Mouse (Mus musculus): ENCODE measurements around the gene Zranb1. TPM values are rescaled to one million over a fixed set of nuclear protein-coding genes. Genes with fewer than 3 reads are reported as not detected.
A peak's percentile ranks its signal among the peaks of the same experiment; 100 is the strongest.

The Zranb1 gene
- polyA plus RNA-seq, 1 experiment from 2014 or later = 9.2 TPM

DNA sequence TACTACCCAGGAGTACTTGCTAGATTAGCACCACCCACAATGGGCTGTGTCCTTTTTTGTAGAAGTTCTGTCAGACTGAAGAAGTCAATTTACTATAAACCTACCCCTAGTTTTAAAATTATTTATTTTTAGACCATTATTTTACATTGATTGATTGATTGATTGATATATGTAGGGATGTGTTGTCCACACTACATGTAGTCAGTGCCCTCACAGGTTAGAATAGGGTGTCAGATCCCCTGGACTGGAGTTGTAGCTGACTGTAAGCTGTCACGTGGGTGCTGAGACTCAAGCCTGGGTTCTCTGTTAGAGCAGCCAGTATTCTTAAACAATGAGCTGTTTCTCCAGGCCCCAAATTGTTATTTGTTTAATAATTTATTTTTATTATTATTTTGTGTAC lies 37.6 kb upstream of the Zranb1 start:
- no peak for ATAC-seq

DNA sequence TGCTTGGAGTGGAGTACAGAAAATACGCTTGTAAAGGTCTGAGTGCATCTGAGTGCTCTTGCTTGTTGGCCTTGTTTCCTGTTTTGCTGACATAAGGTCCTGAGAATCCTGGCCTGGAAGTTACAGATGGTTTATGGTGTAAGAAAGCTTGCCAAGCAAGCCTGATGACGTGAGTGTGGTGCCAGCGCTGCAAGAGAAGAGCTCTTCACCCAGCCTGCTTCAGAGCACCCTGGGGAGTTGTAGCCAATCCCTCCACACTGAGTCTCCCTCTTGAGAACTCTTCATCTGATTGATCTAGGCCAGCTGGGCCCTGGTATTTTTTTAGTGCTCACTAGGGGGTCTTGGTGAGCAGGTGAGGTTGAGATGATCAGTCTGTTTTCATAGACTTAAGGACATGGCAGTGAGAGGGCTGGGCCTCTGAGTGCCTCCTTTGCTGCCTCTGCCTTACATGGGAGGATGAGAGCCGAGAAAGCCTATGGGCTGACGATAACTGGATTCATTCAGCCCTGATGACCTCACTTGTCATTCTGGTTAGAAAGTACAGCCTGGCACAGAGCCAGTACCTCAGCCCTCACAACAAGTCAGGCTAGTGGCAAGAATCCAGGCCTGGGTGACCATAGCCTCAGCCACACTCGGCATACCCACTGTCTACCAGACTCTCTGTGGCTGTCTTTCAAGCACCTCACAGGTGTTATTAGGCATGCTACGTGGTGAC lies 35.9 kb upstream of the Zranb1 start:
- Histone ChIP-seq H3K36me3 (no peaks in the 10 kb centered on the region), H3K4me1 (no peaks in the 10 kb centered on the region), H3K27me3 (replicated peaks) (no peaks in the 10 kb centered on the region), H3K9ac (no peak overlapping the region), H3K9me3 (replicated peaks) (no peaks in the 10 kb centered on the region), H3K27ac (no peak overlapping the region), H3K4me2 (no peak overlapping the region), H3K4me3 (no peak overlapping the region)
- ATAC-seq = no peak
- 70% methylated on average over 7 of the region's 7 CpGs for WGBS (ENCODE audit: insufficient replicate concordance)

More for the DNA sequence above, 37.6 kb upstream of the Zranb1 start:
- H3K27ac ChIP-seq = no peak overlapping the region
- H3K4me2 ChIP-seq = no peak overlapping the region
- no peak overlapping the region for H3K9ac ChIP-seq
- 74% methylated on average over 1 of the region's 1 CpGs for WGBS (ENCODE audit: insufficient replicate concordance)
- H3K9me3 ChIP-seq (replicated peaks) = no peaks in the 10 kb centered on the region
- H3K27me3 ChIP-seq (replicated peaks) = no peaks in the 10 kb centered on the region
- H3K4me3 ChIP-seq = no peak overlapping the region
- peaks cover 3% of the 10 kb centered on the region for H3K4me1 ChIP-seq
- no peaks in the 10 kb centered on the region for H3K36me3 ChIP-seq

DNA sequence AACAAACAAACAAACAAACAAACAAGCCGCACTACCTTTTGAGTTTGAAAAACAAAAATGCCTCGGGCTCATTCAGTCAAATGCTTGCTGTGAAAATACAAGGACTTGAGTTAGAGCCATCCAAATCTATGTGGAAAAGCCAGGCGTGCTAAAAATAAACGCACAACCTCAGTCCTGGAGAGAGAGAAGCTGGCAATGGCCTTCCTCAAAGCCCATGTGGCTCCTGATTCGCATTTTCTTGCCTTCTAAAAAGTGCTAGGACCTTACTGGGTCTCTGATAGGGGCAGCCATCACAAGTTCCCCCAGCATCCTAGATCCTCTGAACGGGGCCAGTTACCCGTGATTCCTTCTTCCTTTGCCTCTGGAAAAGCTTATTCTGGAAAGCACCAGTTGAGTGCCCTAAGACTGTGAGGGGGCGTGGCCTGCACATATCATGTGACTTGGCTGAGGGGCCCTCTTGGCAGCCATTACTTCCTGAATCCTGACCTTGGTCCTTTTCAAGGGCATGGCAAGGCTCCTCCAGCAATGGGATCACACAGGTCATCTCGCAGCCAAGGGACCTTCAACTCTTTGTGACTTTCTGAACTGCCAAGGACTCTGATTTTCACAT lies 34.6 kb upstream of the Zranb1 start:
- Histone ChIP-seq H3K9ac (no peak overlapping the region), H3K27ac (no peak overlapping the region), H3K27me3 (replicated peaks) (no peaks in the 10 kb centered on the region; the same call in 1 of the 2 replicates), H3K4me3 (no peak overlapping the region), H3K9me3 (replicated peaks) (no peaks in the 10 kb centered on the region), H3K4me1 (no peaks in the 10 kb centered on the region), H3K36me3 (no peaks in the 10 kb centered on the region), H3K4me2 (no peak overlapping the region)
- WGBS (ENCODE audit: insufficient replicate concordance) = 74% methylated on average over 9 of the region's 9 CpGs
- ATAC-seq = no peak

DNA sequence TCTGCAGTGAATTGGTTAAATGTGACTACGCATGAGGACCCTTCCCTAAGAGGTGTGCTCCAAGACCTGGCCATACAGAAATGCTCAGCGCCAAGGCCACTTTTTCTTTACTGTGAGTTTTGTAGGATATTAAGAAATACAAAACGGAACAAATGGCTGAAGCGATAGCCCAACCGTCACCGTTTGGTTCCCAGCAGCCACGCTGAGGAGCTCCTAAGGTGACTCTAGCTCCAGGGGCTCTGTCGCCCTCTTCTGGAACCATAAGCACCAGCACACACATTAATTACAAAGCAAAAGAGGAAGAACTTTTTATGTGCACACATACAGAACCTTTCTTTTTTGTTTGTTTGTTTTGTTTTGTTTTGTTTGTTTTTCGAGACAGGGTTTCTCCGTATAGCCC lies 33.7 kb upstream of the Zranb1 start:
- peaks cover 4% of the 10 kb centered on the region; the same call in 1 of the 2 replicates for H3K27me3 ChIP-seq (replicated peaks)
- H3K9me3 ChIP-seq (replicated peaks) = no peaks in the 10 kb centered on the region
- no peak overlapping the region for H3K9ac ChIP-seq
- 68% methylated on average over 10 of the region's 10 CpGs for WGBS (ENCODE audit: insufficient replicate concordance)
- ATAC-seq = no peak
- no peaks in the 10 kb centered on the region for H3K36me3 ChIP-seq
- H3K4me3 ChIP-seq = no peak overlapping the region
- no peaks in the 10 kb centered on the region for H3K4me1 ChIP-seq
- H3K4me2 ChIP-seq = no peak overlapping the region
- H3K27ac ChIP-seq = no peak overlapping the region

DNA sequence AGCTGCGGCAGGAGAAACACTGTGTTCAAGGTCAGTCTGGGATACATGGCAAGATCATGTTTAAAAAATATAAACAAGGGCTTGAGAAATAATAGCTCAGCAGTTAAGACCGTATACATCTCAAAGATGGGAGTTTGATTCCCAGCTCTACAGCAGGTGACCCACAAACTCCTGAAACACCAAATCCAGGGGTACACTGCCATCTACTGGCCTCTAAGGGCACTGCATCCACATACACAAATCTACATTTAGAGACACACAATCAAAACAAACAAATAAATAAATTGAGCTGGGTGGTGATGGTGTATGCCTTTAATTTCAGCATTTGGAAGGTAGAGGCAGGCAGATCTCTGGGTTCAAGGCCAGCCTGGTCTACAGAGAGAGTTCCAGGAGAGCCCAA lies 32.7 kb upstream of the Zranb1 start:
- no peak overlapping the region for H3K4me2 ChIP-seq
- H3K4me3 ChIP-seq = no peak overlapping the region
- ATAC-seq = no peak

DNA sequence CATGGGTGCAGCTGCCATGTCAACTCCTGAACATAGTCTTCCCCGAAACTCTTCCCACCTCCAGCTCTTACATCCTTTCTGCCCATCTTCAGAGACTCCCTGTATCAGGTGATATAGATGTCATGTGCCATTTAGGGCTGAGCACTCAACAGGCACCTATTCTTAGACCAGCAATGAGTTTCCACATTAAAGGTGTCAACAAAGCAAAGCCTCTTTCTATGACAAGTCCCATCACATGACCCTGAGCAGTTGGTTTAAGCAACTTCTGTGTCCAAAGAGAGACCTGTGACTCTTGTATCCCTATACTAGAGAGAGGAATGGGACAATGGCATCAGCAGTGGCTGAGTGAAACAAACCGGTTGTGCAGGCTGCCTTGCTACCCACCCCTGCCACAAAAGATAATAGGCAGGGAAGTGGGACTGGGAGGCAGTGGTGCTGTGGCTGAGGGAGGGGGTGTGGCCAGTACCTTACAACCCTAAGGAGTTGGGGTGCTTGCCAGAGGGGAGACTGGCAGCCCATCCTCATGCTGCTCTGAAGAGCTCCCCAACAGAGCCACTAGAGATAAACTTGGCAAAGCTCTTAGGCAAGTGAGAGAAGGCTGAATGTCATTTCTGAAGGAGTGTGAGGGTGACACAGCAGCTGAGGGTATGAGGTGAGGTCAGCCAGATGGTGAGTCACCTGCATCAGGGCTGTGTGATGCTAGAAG lies 30.0 kb upstream of the Zranb1 start:
- ATAC-seq = no peak
- no peaks in the 10 kb centered on the region for H3K4me1 ChIP-seq
- no peak overlapping the region for H3K9ac ChIP-seq
- WGBS (ENCODE audit: insufficient replicate concordance) = 33% methylated on average over 2 of the region's 2 CpGs
- no peaks in the 10 kb centered on the region for H3K9me3 ChIP-seq (replicated peaks)
- H3K36me3 ChIP-seq = no peaks in the 10 kb centered on the region
- H3K27me3 ChIP-seq (replicated peaks) = peaks cover 4% of the 10 kb centered on the region; the same call in 1 of the 2 replicates
- no peak overlapping the region for H3K27ac ChIP-seq
- no peak overlapping the region for H3K4me3 ChIP-seq
- H3K4me2 ChIP-seq = no peak overlapping the region

More for the DNA sequence above, 32.7 kb upstream of the Zranb1 start:
- H3K36me3 ChIP-seq = no peaks in the 10 kb centered on the region
- no peak overlapping the region for H3K9ac ChIP-seq
- H3K27me3 ChIP-seq (replicated peaks) = peaks cover 4% of the 10 kb centered on the region; the same call in 1 of the 2 replicates
- H3K27ac ChIP-seq = no peak overlapping the region
- 72% methylated on average over 2 of the region's 2 CpGs for WGBS (ENCODE audit: insufficient replicate concordance)
- H3K4me1 ChIP-seq = no peaks in the 10 kb centered on the region
- H3K9me3 ChIP-seq (replicated peaks) = no peaks in the 10 kb centered on the region

DNA sequence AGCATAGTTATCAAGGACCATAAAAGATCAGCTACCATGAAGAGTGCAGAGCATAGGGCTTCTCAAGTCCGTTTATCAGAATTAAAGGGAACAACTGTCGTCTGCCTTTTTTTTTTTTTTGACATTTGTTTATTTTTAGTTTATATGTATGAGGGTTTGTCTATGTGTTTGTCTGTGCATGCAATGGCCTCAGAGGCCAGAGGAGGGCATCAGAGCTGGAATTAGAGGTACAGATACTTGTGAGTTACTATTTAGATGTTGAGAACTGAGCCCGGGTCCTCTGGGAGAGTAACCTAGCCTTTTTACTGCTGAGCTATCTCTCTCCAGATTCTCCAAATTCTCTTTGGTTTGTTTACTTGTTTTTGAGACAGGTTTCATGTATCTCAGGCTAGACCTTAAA lies 27.1 kb upstream of the Zranb1 start:
- H3K9me3 ChIP-seq (replicated peaks) = 0 out of 2 replicates have a peak, but pooled peaks cover 5% of the 10 kb centered on the region
- H3K36me3 ChIP-seq = no peaks in the 10 kb centered on the region
- H3K4me2 ChIP-seq = no peak overlapping the region
- H3K9ac ChIP-seq = no peak overlapping the region
- no peaks in the 10 kb centered on the region for H3K4me1 ChIP-seq
- no peak overlapping the region for H3K27ac ChIP-seq
- H3K27me3 ChIP-seq (replicated peaks) = peaks cover 4% of the 10 kb centered on the region; the same call in 1 of the 2 replicates
- no peak overlapping the region for H3K4me3 ChIP-seq
- ATAC-seq = no peak
- 50% methylated on average over 3 of the region's 3 CpGs for WGBS (ENCODE audit: insufficient replicate concordance)

DNA sequence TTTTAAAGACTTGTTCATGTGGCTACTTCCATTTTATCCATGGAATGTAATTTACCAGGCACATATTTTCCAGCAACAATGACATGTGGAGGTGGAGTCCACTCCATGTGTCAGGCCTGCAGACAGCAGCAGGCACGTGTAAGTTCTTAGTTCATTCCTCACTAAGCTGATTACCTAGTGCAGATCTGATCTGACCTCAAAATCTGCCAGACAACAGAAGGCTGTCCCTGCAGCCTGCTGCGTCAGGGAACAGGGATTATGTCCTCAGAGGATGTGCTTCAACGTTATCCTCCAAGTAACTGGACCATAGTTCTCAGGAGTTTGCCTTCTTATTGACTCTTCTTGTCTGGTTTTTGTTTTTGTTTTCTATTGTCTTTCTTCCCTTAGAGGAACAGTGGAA lies 9.0 kb upstream of the Zranb1 start:
- Histone ChIP-seq H3K27ac (no peak overlapping the region), H3K4me2 (no peak overlapping the region), H3K9ac (no peak overlapping the region), H3K4me1 (no peaks in the 10 kb centered on the region), H3K36me3 (no peaks in the 10 kb centered on the region), H3K4me3 (no peak overlapping the region), H3K9me3 (replicated peaks) (no peaks in the 10 kb centered on the region), H3K27me3 (replicated peaks) (no peaks in the 10 kb centered on the region)
- ATAC-seq = no peak
- WGBS (ENCODE audit: insufficient replicate concordance) = 35% methylated on average over 3 of the region's 3 CpGs

DNA sequence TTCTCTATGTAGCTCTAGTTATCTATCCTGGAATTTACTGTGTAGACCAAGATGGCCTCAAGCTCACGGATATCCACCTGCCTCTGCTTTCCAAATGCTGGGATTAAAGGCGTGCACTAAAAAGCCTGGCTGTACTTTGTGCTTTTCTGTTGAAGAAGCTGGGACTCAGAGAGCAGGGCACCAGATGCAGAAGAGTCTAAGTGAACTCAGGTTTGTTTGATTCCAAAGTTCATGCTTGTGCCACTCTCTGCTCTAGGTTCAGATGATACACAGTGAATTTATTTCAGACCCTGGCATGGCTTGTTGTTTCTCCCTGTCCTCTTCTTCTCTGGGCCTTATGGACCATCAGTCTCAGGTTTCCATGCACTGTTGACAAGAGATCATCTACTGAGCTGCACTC lies 5.7 kb upstream of the Zranb1 start:
- Histone ChIP-seq H3K4me1 (peaks cover 2% of the 10 kb centered on the region; the same call in 1 of the 2 replicates), H3K27ac (no peak overlapping the region), H3K27me3 (replicated peaks) (no peaks in the 10 kb centered on the region), H3K9me3 (replicated peaks) (no peaks in the 10 kb centered on the region), H3K4me3 (no peak overlapping the region), H3K9ac (no peak overlapping the region), H3K4me2 (no peak overlapping the region), H3K36me3 (no peaks in the 10 kb centered on the region)
- WGBS (ENCODE audit: insufficient replicate concordance) = 58% methylated on average over 2 of the region's 2 CpGs
- no peak for ATAC-seq

DNA sequence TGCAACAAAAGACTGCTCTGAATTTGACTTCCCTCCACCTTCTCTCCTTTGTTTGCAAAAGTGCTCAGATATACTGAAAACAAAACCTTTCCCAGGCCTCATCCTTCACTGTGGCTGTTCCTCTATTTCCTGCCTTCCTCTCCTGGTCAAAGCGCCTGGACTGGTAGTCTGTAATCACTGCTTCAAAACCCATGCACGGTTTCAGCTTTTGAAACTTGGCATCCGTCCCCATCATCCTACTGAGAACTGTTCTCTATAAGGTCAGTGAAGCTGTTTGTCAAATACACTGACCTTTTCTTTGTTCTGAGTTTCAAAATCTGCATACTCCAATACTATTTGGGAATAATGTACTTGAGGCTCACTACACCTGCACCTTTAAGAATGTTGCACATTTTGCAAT lies 3.7 kb upstream of the Zranb1 start:
- WGBS (ENCODE audit: insufficient replicate concordance) = 44% methylated on average over 3 of the region's 3 CpGs
- H3K36me3 ChIP-seq = no peaks in the 10 kb centered on the region
- no peak overlapping the region for H3K4me3 ChIP-seq
- H3K27ac ChIP-seq = no peak overlapping the region
- no peak overlapping the region for H3K9ac ChIP-seq
- peaks cover 6% of the 10 kb centered on the region; the same call in 1 of the 2 replicates for H3K4me1 ChIP-seq
- H3K4me2 ChIP-seq = no peak overlapping the region
- ATAC-seq = no peak
- no peaks in the 10 kb centered on the region for H3K27me3 ChIP-seq (replicated peaks)
- no peaks in the 10 kb centered on the region for H3K9me3 ChIP-seq (replicated peaks)

DNA sequence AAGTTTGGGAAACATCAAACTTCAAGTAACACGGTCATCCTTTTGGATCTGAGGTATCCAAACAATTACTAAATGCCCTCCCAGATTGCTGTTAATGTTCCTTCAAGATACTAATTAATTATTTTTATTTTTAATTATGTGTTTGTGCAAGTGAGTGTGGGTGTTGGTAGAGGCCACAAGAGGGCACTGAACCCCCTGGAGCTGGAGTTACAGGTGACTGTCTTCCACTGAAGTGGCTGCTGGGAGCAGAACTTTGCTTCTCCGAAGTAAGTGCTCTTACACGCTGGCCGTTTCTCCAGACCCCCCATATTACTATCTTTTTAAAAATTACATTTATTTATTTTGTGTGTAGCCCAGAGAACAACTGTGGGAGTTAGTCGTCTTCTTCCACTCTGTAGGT lies 887 bp upstream of the Zranb1 start:
- Histone ChIP-seq H3K36me3 (no peaks in the 10 kb centered on the region), H3K4me2 (peak overlapping the region; percentile 85), H3K27ac (0 out of 2 replicates have a peak overlapping the region, but pooled peaks have one; percentile 99), H3K9ac (no peak overlapping the region), H3K9me3 (replicated peaks) (no peaks in the 10 kb centered on the region), H3K27me3 (replicated peaks) (no peaks in the 10 kb centered on the region), H3K4me1 (peaks cover 26% of the 10 kb centered on the region), H3K4me3 (peak overlapping the region; percentile 99)
- ATAC-seq = no peak
- 66% methylated on average over 5 of the region's 5 CpGs for WGBS (ENCODE audit: insufficient replicate concordance)
